Mouse (Mus musculus) myocyte (in vitro differentiated cells): ENCODE measurements around the gene Brpf1. TPM values are rescaled to one million over a fixed set of nuclear protein-coding genes. Genes with fewer than 3 reads are reported as not detected.

ENCODE experiments used
- H3K27me3 ChIP-seq: one replicate; pipeline ENCODE4 v1.6.1; 2011; ENCODE audit not compliant: control insufficient read depth, insufficient read depth, insufficient read length
- H3K36me3 ChIP-seq: one replicate; pipeline ENCODE4 v1.6.1; 2011; ENCODE audit not compliant: control insufficient read depth, insufficient read depth
- H3K4me2 ChIP-seq: one replicate; pipeline ENCODE4 v1.6.1; 2011; ENCODE audit warnings: low read depth, control low read depth
- H3K4me3 ChIP-seq: one replicate; pipeline ENCODE4 v1.5.1; 2011; ENCODE audit warnings: mild to moderate bottlenecking, control low read depth, moderate library complexity
- H3K79me2 ChIP-seq: one replicate; pipeline ENCODE4 v1.6.1; 2011; ENCODE audit not compliant: control insufficient read depth, insufficient read depth
- H3ac ChIP-seq: one replicate; pipeline ENCODE4 v1.6.1; 2011; ENCODE audit not compliant: control insufficient read depth, insufficient read length
- CEBPB ChIP-seq: IDR thresholded peaks from 2 replicates; pipeline ENCODE4 v1.6.1; 2011; ENCODE audit warnings: mild to moderate bottlenecking, moderate library complexity; ENCODE audit not compliant: poor library complexity, insufficient read depth, severe bottlenecking
- E2F4 ChIP-seq: IDR thresholded peaks from one replicate; pipeline ENCODE4 v1.6.1; 2011; ENCODE audit warnings: mild to moderate bottlenecking, control low read depth, moderate library complexity; ENCODE audit not compliant: insufficient read depth
- MAX ChIP-seq: IDR thresholded peaks from one replicate; pipeline ENCODE4 v1.6.1; 2011; ENCODE audit warnings: low read depth, mild to moderate bottlenecking, control low read depth
- MYOD1 ChIP-seq, 3 experiments: IDR thresholded peaks; one replicate each; pipeline ENCODE4 v1.6.1; 2011; ENCODE audit warnings: control low read depth in 2 of 3, low read depth in 2 of 3, mild to moderate bottlenecking in 2 of 3, moderate library complexity in 1 of 3; ENCODE audit not compliant: insufficient read length in 2 of 3, control insufficient read depth in 1 of 3
- MYOG ChIP-seq, 3 experiments: IDR thresholded peaks; one replicate each; pipeline ENCODE4 v1.6.1; 2011; ENCODE audit warnings: control low read depth in 2 of 3, low read depth in 2 of 3, mild to moderate bottlenecking in 2 of 3; ENCODE audit not compliant: insufficient read length in 2 of 3, control insufficient read depth in 1 of 3, insufficient read depth in 1 of 3
- POLR2A ChIP-seq: IDR thresholded peaks from one replicate; pipeline ENCODE4 v1.6.1; 2011; ENCODE audit warnings: low read depth, mild to moderate bottlenecking, control low read depth, moderate library complexity; ENCODE audit not compliant: insufficient read length
- POLR2AphosphoS2 ChIP-seq: IDR thresholded peaks from one replicate; pipeline ENCODE4 v1.6.1; 2011; ENCODE audit warnings: low read depth, control low read depth; ENCODE audit not compliant: insufficient read length
- REST ChIP-seq: IDR thresholded peaks from one replicate; pipeline ENCODE4 v1.6.1; 2011; ENCODE audit warnings: mild to moderate bottlenecking, control low read depth, moderate library complexity; ENCODE audit not compliant: insufficient read depth, insufficient read length
- SRF ChIP-seq: IDR thresholded peaks from one replicate; pipeline ENCODE4 v1.6.1; 2011; ENCODE audit warnings: low read depth; ENCODE audit not compliant: control insufficient read depth, insufficient read length
- TCF12 ChIP-seq: IDR thresholded peaks from one replicate; pipeline ENCODE4 v1.6.1; 2011; ENCODE audit warnings: mild to moderate bottlenecking, control low read depth; ENCODE audit not compliant: poor library complexity, insufficient read depth, severe bottlenecking
- TCF3 ChIP-seq: IDR thresholded peaks from one replicate; pipeline ENCODE4 v1.6.1; 2011; ENCODE audit warnings: low read depth, control low read depth; ENCODE audit not compliant: insufficient read length
- USF1 ChIP-seq: IDR thresholded peaks from one replicate; pipeline ENCODE4 v1.6.1; 2011; ENCODE audit warnings: low read depth, mild to moderate bottlenecking, control low read depth, moderate library complexity
- polyA plus RNA-seq: library from polyadenylated mRNA; unstranded; fragments of >200 nt; fragmentation: generic; extraction: Trizol; gene quantifications from one replicate; pipeline ENCODE4 v1.2.1, GENCODE M21; 2012; ENCODE audit warnings: missing spikeins

Brpf1 gene
- polyA plus RNA-seq, 1 experiment: 15.0 TPM

- H3K4me3 ChIP-seq: no peak overlapping the region
- peaks cover 18% of the 10 kb centered on the region for H3K36me3 ChIP-seq
- H3ac ChIP-seq: no peak overlapping the region
- no peak for TF ChIP-seq USF1
- no peak for TF ChIP-seq TCF12
- TF ChIP-seq POLR2A: no peak
- no peak overlapping the region for H3K4me2 ChIP-seq
- H3K79me2 ChIP-seq: no peaks in the 10 kb centered on the region
- no peaks in the 10 kb centered on the region for H3K27me3 ChIP-seq
Measured at GRCm38 (mm10) chr6:113367574-113367973, 60.6 kb downstream of the Brpf1 start.

GRCm38 (mm10) chr6:113368124-113368523 lies 61.2 kb downstream of the Brpf1 start:
- Histone ChIP-seq H3ac (no peak overlapping the region), H3K36me3 (peaks cover 18% of the 10 kb centered on the region), H3K79me2 (no peaks in the 10 kb centered on the region), H3K4me3 (no peak overlapping the region), H3K4me2 (no peak overlapping the region), H3K27me3 (no peaks in the 10 kb centered on the region)
- TF ChIP-seq CEBPB: no peak
- no peak for TF ChIP-seq MYOG (IDR thresholded peaks at IDR 0.05; ENCODE audit: control insufficient read depth in 1 of 3, insufficient read depth in 1 of 3, insufficient read length in 2 of 3, low read depth in 2 of 3)
- no peak for TF ChIP-seq SRF
- TF ChIP-seq MYOD1 (IDR thresholded peaks at IDR 0.05; ENCODE audit: control insufficient read depth in 1 of 3, insufficient read length in 2 of 3, low read depth in 2 of 3): no peak
- no peak for TF ChIP-seq E2F4
- no peak for TF ChIP-seq REST
- TF ChIP-seq POLR2AphosphoS2: no peak
- TF ChIP-seq TCF12: no peak
- no peak for TF ChIP-seq POLR2A
- TF ChIP-seq TCF3: no peak

- no peak overlapping the region for H3ac ChIP-seq
- H3K36me3 ChIP-seq: peaks cover 18% of the 10 kb centered on the region
- H3K4me2 ChIP-seq: no peak overlapping the region
- no peak overlapping the region for H3K4me3 ChIP-seq
- H3K27me3 ChIP-seq: no peaks in the 10 kb centered on the region
- H3K79me2 ChIP-seq: no peaks in the 10 kb centered on the region
- no peak for TF ChIP-seq POLR2AphosphoS2
- TF ChIP-seq MYOG (IDR thresholded peaks at IDR 0.05; ENCODE audit: control insufficient read depth in 1 of 3, insufficient read depth in 1 of 3, insufficient read length in 2 of 3, low read depth in 2 of 3): no peak
- no peak for TF ChIP-seq CEBPB
- TF ChIP-seq E2F4: no peak
Measured at GRCm38 (mm10) chr6:113368577-113368976, 61.6 kb downstream of the Brpf1 start.

GRCm38 (mm10) chr6:113370194-113370929 lies 63.4 kb downstream of the Brpf1 start:
- no peak overlapping the region for H3K4me3 ChIP-seq
- no peaks in the 10 kb centered on the region for H3K79me2 ChIP-seq
- H3K4me2 ChIP-seq: no peak overlapping the region
- TF ChIP-seq MAX (no peak), POLR2A (no peak), CEBPB (no peak), REST (no peak), MYOD1 (IDR thresholded peaks at IDR 0.05; ENCODE audit: control insufficient read depth in 1 of 3, insufficient read length in 2 of 3, low read depth in 2 of 3) (no peak), TCF12 (no peak), SRF (no peak), POLR2AphosphoS2 (no peak), TCF3 (no peak), E2F4 (no peak), USF1 (no peak), MYOG (IDR thresholded peaks at IDR 0.05; ENCODE audit: control insufficient read depth in 1 of 3, insufficient read depth in 1 of 3, insufficient read length in 2 of 3, low read depth in 2 of 3) (no peak)
- H3ac ChIP-seq: no peak overlapping the region
- no peaks in the 10 kb centered on the region for H3K27me3 ChIP-seq
- H3K36me3 ChIP-seq: peaks cover 18% of the 10 kb centered on the region

GRCm38 (mm10) chr6:113373491-113373890 lies 66.6 kb downstream of the Brpf1 start:
- peaks cover 6% of the 10 kb centered on the region for H3K79me2 ChIP-seq
- no peak overlapping the region for H3K4me3 ChIP-seq
- peaks cover 15% of the 10 kb centered on the region for H3K36me3 ChIP-seq
- H3K27me3 ChIP-seq: no peaks in the 10 kb centered on the region
- TF ChIP-seq CEBPB (no peak), MYOG (IDR thresholded peaks at IDR 0.05; ENCODE audit: control insufficient read depth in 1 of 3, insufficient read depth in 1 of 3, insufficient read length in 2 of 3, low read depth in 2 of 3) (no peak), TCF3 (no peak), POLR2AphosphoS2 (no peak), USF1 (no peak), REST (no peak), POLR2A (no peak), MAX (no peak), MYOD1 (IDR thresholded peaks at IDR 0.05; ENCODE audit: control insufficient read depth in 1 of 3, insufficient read length in 2 of 3, low read depth in 2 of 3) (no peak), E2F4 (no peak), TCF12 (no peak), SRF (no peak)
- H3ac ChIP-seq: no peak overlapping the region
- no peak overlapping the region for H3K4me2 ChIP-seq

Other genes with a start within 250 kb of the Brpf1 start
- 21.8 TPM for gene Setd5, start 229.8 kb upstream of the Brpf1 start, polyA plus RNA-seq
- gene Lhfpl4, start 111.8 kb upstream of the Brpf1 start, polyA plus RNA-seq: 0.11 TPM
- gene Mtmr14, start 69.3 kb upstream of the Brpf1 start, polyA plus RNA-seq: 16.8 TPM
- gene Cpne9, start 24.8 kb upstream of the Brpf1 start, polyA plus RNA-seq: 0.08 TPM
- gene Ogg1, start 19.8 kb downstream of the Brpf1 start, polyA plus RNA-seq: 11.8 TPM
- 44.5 TPM for gene Camk1, start 36.8 kb downstream of the Brpf1 start, polyA plus RNA-seq
- gene Tada3, start 70.7 kb downstream of the Brpf1 start, polyA plus RNA-seq: 32.1 TPM
- gene Arpc4, start 71.0 kb downstream of the Brpf1 start, polyA plus RNA-seq: 207 TPM
- gene Ttll3, start 82.1 kb downstream of the Brpf1 start, polyA plus RNA-seq: 1.9 TPM
- gene Rpusd3, start 112.2 kb downstream of the Brpf1 start, polyA plus RNA-seq: 11.7 TPM
- gene Cidec, start 128.6 kb downstream of the Brpf1 start, polyA plus RNA-seq: not detected
- gene Jagn1, start 135.4 kb downstream of the Brpf1 start, polyA plus RNA-seq: 92.7 TPM
- gene Il17re, start 151.3 kb downstream of the Brpf1 start, polyA plus RNA-seq: not detected
- 73.0 TPM for gene Il17rc, start 164.3 kb downstream of the Brpf1 start, polyA plus RNA-seq
- gene Creld1, start 176.2 kb downstream of the Brpf1 start, polyA plus RNA-seq: 78.2 TPM
- 0.22 TPM for gene Prrt3, start 194.8 kb downstream of the Brpf1 start, polyA plus RNA-seq
- 86.5 TPM for gene Emc3, start 224.5 kb downstream of the Brpf1 start, polyA plus RNA-seq
- 2.3 TPM for gene Fancd2, start 224.5 kb downstream of the Brpf1 start, polyA plus RNA-seq